Mouse (Mus musculus) lung, postnatal 0 days (tissue): ENCODE measurements around the gene Hmbs.

Source experiments
- CTCF ChIP-seq: IDR thresholded peaks from 2 replicates; pipeline ENCODE4 v1.5.1; 2016; ENCODE audit warnings: antibody characterized with exemption, mild to moderate bottlenecking
- EP300 ChIP-seq: IDR thresholded peaks from 2 replicates; pipeline ENCODE4 v1.6.1; 2016; ENCODE audit warnings: antibody characterized with exemption, mild to moderate bottlenecking, control low read depth

DNA sequence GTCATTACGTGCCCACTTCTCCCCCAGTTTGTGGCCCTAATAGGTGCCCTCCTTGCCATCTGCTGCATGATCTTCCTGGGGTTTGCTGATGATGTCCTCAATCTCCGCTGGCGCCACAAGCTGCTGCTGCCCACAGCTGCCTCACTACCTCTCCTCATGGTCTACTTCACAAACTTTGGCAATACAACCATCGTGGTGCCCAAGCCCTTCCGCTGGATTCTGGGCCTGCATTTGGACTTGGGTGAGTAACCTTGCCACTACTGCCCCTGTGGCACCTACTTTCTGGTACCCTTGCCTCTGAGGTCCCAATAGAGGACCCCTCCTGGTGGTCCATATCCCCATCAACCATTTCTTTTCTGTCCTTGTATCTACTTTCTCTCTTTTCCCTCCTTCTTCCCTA is 16.1 kb downstream of the Hmbs start:
- TF ChIP-seq EP300 (no peak), CTCF (no peak)
